Mouse (Mus musculus) gastrocnemius, adult 18-20 months (tissue): ENCODE data around the gene Disp3. TPM values are rescaled to one million over a fixed set of nuclear protein-coding genes. Genes with fewer than 3 reads are reported as not detected.

Experiments
- DNase-seq: peaks from one replicate; pipeline ENCODE4 v3.0.0; 2021; ENCODE audit warnings: low spot score
- long read RNA-seq, 2 experiments: library from polyadenylated mRNA; stranded (forward); transcript quantifications; one replicate each; pipeline ENCODE4 v2.0.0; 2021
- total RNA-seq, 2 experiments: library from RNA; stranded (reverse); gene quantifications; 2 replicates each; pipeline ENCODE4 v1.2.3; 2021

Disp3 gene
- under 1 TPM in 1 of 2 experiments, not detected in 1; 0.14 TPM for total RNA-seq
- long read RNA-seq, experiment 1 = 0 reads
- long read RNA-seq, experiment 2 = 0 reads

DNA sequence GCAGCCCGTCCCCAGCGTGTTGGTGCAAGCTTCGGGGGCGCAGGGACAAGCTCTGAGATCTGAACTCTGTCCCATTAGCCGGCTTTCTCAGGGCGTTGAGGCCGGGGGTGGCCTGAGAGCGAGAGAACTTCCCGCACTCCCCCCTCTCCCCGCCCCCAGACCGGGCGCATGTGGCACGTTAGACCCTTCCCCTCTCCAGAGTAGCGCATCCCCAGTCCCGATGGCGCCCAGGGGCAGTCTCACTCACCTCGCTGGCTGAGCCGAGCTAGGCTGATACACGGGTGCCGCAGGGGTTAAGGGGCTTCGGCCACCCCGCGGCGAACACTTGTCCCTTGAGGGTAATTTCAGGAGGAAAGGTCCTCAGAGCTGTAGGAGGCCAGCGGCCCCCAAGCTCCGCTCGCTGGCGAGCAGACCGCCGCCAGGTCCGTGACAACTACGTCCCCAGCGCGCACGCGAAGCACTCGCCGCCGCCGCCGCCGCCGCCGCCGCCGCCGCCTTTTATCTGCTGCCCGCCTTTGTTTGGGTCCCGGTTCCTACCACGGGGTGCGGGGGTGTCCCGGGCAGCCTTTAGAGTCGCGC lies at the start of gene Disp3:
Disp3 (minus strand) TSS at position 490 of the 579 bp plus-strand sequence.
- DNase-seq = no peak

DNA sequence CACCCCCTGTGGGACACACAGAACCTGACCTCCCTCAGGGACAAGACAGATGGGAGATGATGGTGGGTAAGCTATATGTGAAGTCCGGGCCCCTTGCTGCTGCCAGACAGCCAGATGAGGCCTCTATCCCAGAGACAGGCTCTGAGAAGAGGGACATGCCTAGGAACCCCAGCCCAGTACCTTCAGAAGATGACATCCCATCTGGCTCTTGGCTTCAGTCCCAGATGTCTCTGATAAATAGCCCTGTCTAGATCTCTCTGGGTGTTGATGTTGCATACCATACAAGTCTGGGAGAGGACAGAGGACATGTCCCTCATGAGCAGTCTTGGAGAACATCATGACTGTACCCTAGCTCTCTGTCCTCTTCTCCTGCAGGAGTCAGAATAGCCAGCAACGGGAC lies 42.5 kb upstream of the Disp3 start:
- DNase-seq = no peak

DNA sequence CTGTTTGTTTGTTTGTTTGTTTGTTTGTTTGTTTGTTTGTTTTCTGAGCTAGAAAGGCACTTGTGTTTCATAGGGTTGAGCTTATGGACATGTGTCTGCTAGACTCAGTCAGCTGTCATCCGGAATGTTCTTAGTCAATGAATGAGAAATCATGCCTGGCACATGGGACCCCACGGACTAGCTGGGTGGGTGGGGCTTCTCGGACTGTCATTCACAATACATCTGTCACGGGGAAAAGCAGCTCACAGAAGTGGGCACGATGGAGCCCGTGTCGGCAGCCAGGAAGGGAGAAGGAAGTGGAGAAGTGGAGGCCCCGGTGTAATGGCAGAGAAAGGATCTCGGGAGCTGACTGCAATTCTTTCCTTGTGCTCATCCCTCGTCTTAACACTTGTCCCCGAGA lies 41.7 kb upstream of the Disp3 start:
- DNase-seq = no peak

DNA sequence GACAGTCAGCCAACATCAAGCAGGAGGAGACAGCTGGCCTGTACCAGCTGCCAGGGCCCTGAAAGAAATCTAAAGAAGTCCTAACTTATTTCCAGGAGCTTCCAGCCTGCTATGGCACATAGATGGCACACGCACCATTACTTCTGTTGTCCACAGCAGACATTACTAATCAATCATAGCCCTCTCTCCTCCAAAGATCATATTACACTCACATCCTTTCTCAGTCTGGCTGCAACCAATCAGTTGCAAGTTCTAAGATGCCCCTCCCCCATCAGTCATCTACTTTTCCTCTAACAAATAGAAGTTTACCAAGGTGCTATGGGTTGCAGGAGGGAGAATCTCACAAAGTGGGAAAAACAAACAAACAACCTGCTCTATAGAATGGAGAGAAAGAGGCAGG lies 40.5 kb upstream of the Disp3 start:
- DNase-seq = no peak

DNA sequence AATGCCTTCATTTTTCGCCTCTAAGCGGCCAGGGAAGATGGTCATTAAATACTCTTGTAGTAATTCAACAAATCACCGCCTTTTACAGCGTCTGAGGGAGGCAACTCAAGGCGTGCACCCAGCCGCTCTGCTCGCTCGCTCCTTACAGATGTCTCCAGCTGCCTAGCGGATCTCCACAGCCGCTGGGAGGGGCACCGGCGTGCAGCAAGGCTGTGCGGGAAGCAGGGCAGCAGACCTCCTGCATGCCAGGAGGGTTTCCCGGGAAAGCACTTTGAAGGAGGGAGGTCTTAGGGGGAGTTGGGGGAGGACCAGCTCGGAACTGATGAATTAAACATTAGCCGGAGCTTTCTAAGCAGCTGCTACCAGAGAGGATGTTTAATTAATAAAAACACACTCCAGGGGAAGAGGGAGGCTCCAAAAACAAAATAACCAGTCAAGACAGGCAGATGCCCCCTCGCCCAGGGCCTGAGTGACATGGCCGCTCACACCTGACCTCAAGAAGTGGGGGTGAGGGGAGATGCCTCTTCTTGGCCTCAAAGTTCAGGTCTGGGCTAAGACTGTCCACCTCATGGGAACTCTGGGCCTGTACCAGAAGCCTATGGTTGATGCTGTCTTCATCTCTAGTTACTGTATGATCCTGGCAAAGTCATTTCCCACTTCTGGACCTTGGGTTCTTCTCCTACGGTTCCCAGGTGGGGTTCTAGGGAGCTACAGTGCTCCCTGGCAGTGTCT lies 39.7 kb upstream of the Disp3 start:
- DNase-seq = no peak

DNA sequence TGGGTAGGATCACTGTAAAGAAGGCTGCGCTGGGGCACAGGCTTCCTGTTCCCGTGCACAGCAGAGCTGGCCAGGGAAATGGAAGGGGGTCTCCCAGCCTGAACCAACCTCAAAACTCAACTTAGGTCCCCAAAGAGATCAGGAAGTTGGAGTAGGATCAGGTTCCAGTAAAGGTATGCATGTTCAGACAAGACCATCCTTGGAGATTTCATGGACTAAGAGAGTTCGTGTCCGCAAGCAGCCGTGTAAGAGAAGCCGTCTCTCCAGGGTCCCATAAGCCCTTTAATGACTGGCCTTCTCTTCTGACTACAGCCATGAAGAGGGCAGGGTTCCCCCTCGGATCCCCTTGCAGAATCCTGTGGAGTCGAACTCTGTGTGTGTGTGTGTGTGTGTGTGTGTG lies 39.0 kb upstream of the Disp3 start:
- no peak for DNase-seq

DNA sequence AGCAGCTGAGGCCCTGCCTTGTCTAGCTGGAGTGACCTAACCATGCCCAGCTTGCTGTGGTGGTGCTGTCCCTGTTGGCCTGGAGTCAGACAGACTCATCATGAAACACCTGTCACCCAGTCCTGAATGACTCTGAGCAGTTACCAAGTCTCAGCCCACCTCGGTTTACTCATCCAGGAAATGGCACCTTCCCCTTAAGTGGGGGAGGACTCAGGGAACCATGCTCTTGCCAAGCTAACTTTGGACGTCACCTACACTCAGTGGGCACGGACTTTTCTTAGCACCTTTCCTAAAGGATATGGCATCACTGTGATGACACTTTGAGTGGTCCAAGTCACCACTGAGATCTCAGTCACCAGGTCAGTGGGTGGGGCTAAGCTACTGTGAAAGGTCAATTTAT lies 38.2 kb upstream of the Disp3 start:
- DNase-seq = no peak

DNA sequence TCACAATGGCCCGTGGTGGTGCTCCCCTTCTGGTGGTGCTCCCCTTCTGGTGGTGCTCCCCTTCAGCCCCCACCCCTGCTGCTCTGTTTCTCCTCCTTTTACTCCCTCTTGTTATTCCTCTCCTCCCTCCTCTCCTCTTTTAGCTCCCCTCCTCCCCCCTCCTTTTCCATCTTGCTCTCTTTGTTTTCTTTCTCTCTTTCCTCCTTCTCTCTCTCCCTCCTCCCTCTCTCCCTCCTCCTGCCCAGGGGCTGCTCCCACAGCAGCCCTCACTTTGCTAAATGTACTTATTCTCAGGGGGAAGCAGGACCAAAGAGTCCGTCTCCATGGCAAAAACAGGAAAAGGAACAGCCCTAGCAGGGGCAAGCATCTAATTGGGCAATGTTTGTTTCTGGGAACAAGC lies 37.3 kb upstream of the Disp3 start:
- no peak for DNase-seq

DNA sequence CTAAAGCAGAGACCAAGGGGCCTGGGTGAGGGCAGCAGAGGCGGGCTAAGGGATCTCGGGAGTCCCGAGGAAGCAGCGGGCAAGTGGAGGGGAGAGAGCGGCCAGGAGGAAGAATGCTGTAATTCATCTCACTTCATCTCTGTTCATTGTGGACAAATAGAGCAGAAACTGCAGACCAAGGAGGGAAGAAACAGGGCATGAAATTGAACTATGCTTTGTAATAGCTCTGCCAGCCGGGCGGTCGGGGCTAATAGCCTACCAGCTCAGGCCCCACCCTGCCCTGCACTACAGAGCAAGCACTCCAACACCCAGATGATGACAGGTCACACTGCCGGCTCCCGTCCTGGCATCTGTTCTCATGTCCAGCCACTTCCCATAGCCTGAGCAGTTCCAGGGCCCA lies 34.4 kb upstream of the Disp3 start:
- no peak for DNase-seq

DNA sequence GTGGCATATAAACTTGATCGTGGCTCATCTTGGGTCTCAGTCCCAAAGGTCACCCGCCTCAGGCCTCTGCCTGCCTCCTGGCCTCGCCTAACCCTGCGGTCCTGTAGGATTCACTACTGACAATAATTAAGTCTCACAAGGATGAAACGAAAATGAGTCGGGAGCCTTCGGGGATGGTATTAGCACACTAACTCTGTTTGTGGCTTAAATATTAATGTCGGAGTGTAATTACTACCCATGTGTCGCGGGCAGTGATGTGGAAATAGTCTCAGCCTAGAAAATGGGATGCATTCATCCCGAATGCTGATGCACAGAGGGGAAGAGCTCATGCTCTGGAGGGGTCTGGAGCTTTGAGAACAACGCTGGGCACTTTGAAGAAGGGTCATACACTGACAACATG lies 31.6 kb upstream of the Disp3 start:
- no peak for DNase-seq

DNA sequence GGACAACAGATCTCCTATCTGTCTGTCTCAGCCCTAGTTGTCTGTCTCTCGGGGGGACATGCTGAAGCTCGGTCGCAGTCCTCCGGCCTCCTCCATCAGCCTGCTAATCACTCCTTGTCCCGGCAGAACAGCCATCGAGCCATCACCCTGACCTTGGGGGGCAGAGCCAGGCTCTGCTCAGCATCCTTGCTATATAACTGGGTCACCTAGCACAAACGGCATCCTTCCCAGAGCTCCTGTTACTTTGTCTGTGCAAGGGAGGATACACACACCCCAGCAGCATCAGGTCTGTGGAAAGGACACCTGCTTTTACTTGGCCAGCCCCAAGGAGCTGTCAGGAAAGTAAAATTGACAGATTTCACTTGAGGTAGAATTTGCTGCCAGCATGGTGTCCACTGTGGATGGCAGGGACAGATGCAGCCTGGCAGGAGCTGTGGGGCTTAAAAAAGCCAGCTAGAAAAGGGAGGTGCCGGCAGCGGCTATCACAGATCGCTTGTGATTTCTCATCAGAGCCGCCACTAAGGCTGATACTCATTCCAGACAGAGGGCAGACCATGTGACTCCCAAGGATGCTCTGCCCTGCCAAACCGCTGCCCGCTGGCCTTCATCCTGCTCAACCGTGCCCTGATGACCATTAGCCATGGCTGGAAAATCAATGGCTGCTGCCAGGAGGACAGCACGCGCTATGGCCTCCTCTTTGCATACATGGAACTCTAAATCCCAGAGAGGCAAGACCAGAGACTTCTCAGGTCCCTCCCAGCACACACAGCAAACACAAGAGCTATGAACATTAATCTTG lies 27.8 kb upstream of the Disp3 start:
- DNase-seq = no peak

DNA sequence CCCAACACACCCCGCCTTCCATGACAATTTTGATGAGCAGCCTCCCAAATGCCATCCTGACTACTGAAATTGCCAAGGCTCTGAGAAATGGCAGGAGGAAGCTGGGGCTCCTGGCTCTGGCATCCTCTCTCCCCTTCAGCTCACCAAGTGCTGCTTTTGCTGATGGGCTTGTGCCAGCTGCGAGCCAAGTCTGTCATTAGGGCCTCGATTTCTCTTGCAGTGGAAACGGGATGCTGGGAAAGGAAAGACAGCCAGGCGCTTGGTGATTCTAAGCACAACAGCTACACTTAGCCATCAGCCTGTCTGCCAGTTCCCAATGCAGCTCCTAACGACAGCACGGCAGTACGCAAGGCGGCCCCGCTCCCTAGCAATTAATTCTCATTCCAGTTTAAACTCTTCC lies 26.6 kb upstream of the Disp3 start:
- no peak for DNase-seq

DNA sequence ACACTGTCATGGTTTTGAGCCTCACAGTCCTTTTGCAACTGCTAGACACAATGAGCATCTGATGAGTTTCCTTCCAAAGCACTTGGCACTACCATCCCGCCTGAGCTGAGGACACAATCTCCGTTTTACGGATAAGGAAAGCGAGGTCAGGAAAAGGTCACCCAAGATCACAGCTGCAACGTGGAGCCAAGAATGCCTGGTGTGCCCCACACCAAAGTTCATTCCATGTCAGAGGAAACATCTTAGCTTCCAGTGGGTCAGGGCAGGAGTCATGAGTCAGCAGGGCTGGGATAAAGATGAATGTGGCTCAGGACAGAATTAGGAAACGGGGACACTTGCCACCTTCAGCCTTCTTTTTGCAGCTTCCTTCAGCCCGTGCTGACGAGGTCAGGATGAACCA lies 25.8 kb upstream of the Disp3 start:
- no peak for DNase-seq

DNA sequence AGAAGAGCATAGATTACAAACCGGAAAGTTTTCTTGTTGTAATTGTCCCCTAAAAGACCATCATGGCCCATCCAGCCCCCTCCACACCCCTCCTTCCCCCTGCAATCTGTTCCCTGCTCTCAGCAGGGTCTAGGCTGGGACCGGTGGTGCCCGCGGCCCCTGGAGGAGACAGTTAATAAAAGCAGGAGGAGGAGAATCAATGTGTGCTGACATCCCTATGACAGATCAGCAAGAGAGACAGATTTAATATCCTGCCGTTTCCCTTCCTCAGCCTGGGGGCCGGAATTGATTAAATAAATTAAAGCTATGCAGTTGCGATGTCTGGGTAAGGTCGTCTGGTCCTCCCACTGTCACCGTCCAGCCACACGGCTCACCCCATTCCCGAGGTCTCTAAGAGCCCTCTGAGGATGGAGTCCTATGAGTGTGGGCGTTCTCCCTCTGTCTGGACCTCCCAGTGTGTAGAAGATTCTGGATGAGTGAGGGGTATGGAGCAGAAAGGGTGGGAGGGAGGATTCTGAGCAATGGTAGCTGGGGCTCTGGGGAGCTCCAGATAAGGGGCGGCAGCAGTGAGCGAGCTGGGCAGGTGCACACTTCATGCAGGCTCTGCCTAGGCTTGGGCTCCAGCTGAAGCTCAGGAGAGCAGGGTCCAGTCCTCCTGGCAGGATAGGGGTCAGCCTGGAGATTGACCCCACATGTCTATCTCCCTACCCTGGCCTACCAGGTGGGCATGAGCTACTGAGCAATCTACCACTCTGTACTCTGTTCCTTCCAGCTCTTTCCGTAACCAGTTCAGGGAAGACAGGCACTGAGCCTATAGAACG lies 24.7 kb upstream of the Disp3 start:
- no peak for DNase-seq

DNA sequence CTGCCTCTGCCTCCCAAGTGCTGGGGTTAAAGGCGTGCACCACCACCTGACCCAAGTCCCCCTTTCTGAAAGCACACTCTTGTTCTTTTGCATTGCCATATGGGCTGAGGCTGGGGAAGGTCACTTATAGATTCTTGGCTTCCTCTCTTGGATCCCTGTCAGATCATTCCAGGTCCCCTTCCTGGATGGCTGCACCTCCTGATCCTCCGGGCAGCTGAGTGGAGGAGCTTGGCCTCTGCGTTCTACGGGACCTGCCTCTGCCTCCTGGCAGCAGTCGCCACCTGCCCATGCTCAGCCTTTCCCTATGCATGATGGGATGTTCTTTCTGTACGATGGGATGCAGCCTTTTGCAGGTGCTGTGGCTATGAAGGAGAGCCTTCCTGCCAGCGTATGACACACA lies 23.1 kb upstream of the Disp3 start:
- DNase-seq = no peak

DNA sequence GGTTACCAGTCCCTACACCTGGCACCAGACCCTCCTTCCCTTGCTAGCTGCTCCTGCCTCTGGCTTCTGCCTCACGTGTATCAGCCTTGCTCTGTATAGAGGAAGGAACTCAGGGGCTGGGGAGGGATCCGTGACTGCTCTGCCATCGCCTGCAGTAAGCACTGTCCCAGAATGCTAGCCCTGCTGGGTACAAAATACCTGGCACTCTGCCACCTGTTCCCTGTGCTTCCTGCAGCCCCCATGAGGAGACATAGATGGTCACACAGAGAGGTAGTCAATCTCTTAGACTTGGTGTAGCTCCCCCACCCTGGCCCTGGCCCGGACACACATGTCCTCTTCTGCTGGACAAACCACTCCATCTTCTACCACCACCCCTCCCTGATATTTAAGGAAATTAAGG lies 22.4 kb upstream of the Disp3 start:
- DNase-seq = no peak

DNA sequence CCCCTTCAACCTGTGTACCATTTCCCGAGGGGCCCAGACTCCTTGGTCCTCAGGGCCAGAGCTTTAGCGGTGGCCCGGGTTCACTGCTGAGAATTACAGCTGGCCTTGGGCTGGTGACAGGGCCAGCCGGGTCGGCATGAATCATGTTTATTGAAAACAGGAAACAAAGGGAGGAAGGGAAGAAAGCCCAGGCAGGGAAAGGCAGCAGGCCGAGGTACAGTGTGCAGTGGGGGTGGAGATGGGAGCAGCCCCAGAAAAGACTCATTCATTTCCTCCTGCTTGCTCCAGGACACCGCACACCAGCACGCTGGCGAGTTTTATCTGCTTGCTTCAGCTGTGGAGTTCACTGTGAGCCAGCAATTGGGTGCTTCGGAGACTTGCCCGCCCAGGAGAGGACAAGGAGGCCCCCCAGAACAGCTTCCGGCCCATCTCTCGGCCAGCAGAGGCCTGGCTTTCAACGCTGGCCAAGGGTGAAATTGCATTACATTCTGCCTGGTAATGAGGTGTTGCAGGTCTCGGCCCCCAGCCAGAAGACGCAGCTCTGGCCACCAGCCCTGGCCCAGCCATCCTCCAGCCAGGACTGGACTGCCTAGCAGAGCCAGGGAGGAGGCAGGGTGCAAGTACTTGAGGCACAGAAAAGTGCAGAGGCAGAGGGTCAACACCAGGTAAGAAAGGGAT lies 18.8 kb upstream of the Disp3 start:
- peak; percentile 16 for DNase-seq

DNA sequence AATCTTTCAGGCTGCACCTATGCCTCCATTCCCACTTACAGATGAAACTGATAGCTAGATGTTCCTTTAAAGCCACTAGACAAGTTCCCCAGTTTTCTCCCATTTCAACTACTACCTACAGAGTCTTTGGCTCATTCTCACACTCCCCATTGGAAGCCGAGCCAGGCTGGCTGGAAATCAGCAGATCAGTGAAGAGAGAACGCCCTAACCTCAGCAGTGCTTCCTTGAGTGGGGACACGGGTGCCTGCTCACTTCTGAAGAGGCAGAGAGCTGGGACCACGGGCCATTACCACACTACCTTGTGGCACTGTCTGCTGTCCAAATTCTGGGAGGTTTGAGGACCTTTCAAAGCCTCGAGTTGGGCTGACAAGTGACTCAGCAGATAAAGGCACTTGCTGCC lies 11.0 kb upstream of the Disp3 start:
- DNase-seq = no peak

DNA sequence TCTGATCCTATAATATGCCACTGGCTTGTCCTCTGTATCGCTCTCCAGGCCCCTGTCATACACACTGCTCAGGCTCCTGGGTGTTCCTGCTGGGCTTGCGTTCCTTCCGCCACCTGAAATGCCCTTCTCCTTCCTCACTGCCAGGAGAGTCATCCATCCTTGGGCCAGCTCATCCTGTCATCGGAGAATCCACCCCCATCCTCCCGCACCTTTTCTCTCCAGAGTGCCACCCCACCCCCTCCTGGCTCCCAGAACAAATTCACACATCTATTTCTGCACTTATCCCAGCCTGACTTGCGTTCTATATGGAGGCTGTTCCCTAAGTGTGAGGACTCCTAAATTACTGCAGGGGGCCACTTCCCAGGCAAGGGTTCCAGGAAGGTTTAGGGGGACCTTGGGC lies 9.9 kb upstream of the Disp3 start:
- no peak for DNase-seq

DNA sequence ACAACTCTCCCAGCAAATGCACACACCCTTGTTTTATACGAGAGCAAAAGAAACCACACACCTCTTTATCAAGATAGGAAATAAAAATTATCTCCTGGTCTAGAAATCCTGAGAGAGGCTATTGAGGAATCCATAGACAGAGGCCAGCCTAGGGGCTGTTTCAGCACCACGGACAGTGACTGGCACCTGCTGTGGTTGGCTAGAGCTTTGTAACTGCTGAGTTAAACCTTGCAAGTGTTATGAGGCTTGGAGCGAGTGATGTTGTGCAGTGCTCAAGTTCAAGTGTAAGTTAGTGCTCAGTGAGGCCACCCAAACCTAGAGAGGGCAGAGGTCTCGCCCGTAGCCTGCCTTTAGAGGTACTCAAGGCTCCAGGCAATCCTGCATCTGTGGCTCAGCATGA lies 5.6 kb upstream of the Disp3 start:
- DNase-seq = peak; percentile 7

DNA sequence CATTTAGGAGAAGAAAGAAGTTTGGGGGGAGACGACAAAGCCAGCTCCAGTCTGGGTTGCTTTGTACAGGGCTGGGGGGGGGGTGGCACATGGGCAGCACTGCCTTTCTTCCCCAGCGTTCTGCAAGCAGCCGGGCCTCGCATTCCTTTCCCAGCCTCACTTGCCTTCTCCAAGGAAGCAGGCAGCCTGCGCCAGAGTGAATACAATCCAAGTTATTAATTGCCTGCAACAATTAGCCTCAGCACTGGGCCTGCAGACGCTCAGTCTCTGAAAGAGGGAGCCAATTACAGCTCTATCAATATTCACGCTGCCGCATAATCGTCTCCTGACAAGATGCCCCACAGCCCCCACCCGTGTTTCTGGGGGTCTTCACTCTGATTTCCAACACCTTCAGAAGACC lies 4.1 kb upstream of the Disp3 start:
- no peak for DNase-seq
